Mouse (Mus musculus): Measurements from ENCODE around the gene Rpn2.
A peak's percentile ranks its signal among the peaks of the same experiment; 100 is the strongest.

Gene Rpn2

GRCm38 (mm10) chr2:157310963-157311637 lies 32.3 kb downstream of the Rpn2 start:
- no peak for DNase-seq (ENCODE audit: low read depth)

- no peak for DNase-seq (ENCODE audit: low read depth)
Observed at GRCm38 (mm10) chr2:157313718-157314117, 34.9 kb downstream of the Rpn2 start.

GRCm38 (mm10) chr2:157314310-157314709 lies 35.5 kb downstream of the Rpn2 start:
- no peak for DNase-seq (ENCODE audit: low read depth)

GRCm38 (mm10) chr2:157315486-157315885 lies 36.7 kb downstream of the Rpn2 start:
- no peak for DNase-seq (ENCODE audit: low read depth)

- no peak for DNase-seq (ENCODE audit: low read depth)
Observed at GRCm38 (mm10) chr2:157316358-157316933, 37.6 kb downstream of the Rpn2 start.

GRCm38 (mm10) chr2:157317220-157317619 lies 38.4 kb downstream of the Rpn2 start:
- DNase-seq (ENCODE audit: low read depth) = no peak

- no peak for DNase-seq (ENCODE audit: low read depth)
Observed at GRCm38 (mm10) chr2:157320135-157320534, 41.3 kb downstream of the Rpn2 start.

GRCm38 (mm10) chr2:157320886-157321285 lies 42.1 kb downstream of the Rpn2 start:
- DNase-seq (ENCODE audit: low read depth) = no peak

GRCm38 (mm10) chr2:157322029-157322766 lies 43.4 kb downstream of the Rpn2 start:
- no peak for DNase-seq (ENCODE audit: low read depth)

GRCm38 (mm10) chr2:157325238-157325637 lies 46.4 kb downstream of the Rpn2 start:
- DNase-seq (ENCODE audit: low read depth) = no peak

GRCm38 (mm10) chr2:157328106-157328505 lies 49.3 kb downstream of the Rpn2 start:
- DNase-seq (ENCODE audit: low read depth) = no peak

- no peak for DNase-seq (ENCODE audit: low read depth)
Observed at GRCm38 (mm10) chr2:157328570-157328969, 49.8 kb downstream of the Rpn2 start.

- DNase-seq (ENCODE audit: low read depth) = no peak
Observed at GRCm38 (mm10) chr2:157332059-157332458, 53.2 kb downstream of the Rpn2 start.

GRCm38 (mm10) chr2:157338663-157339062 lies 59.8 kb downstream of the Rpn2 start:
- peak; percentile 86 for DNase-seq (ENCODE audit: low read depth)

GRCm38 (mm10) chr2:157339532-157339931 lies 60.7 kb downstream of the Rpn2 start:
- no peak for DNase-seq (ENCODE audit: low read depth)

- DNase-seq (ENCODE audit: low read depth) = no peak
Observed at GRCm38 (mm10) chr2:157340221-157340741, 61.5 kb downstream of the Rpn2 start.

- peak; percentile 82 for DNase-seq (ENCODE audit: low read depth)
Observed at GRCm38 (mm10) chr2:157341554-157342270, 62.9 kb downstream of the Rpn2 start.

GRCm38 (mm10) chr2:157342328-157342926 lies 63.6 kb downstream of the Rpn2 start:
- peak; percentile 2 for DNase-seq (ENCODE audit: low read depth)

GRCm38 (mm10) chr2:157343337-157343736 lies 64.5 kb downstream of the Rpn2 start:
- DNase-seq (ENCODE audit: low read depth) = no peak

GRCm38 (mm10) chr2:157347361-157348159 lies 68.7 kb downstream of the Rpn2 start, which contains the start of gene Ghrh:
TSS of gene Ghrh (minus strand) at chr2:157347506.
- peak; percentile 35 for DNase-seq (ENCODE audit: low read depth)
